Mouse (Mus musculus) kidney, adult 9 months (tissue): Measurements from ENCODE around the gene Otub1.

ENCODE experiments used
- DNase-seq: peaks from one replicate; pipeline ENCODE4 v3.0.0; 2022

Gene Otub1

GRCm38 (mm10) chr19:7205326-7205725 lies 790 bp downstream of the Otub1 start:
- no peak for DNase-seq

GRCm38 (mm10) chr19:7204898-7205297 lies 1.2 kb downstream of the Otub1 start:
- DNase-seq, result no peak

- no peak for DNase-seq
Observed at GRCm38 (mm10) chr19:7200427-7200826, 5.7 kb downstream of the Otub1 start.

- no peak for DNase-seq
Observed at GRCm38 (mm10) chr19:7199089-7199488, 7.0 kb downstream of the Otub1 start.

- no peak for DNase-seq
Observed at GRCm38 (mm10) chr19:7197445-7197844, 8.7 kb downstream of the Otub1 start.

- peak; percentile 75 for DNase-seq
Observed at GRCm38 (mm10) chr19:7196741-7197270, 9.3 kb downstream of the Otub1 start.

- DNase-seq, result peak; percentile 78
Observed at GRCm38 (mm10) chr19:7195900-7196728, 10.0 kb downstream of the Otub1 start.

- peak; percentile 97 for DNase-seq
Observed at GRCm38 (mm10) chr19:7192561-7192967, 13.6 kb downstream of the Otub1 start.

- DNase-seq, result peak; percentile 95
Observed at GRCm38 (mm10) chr19:7191639-7192038, 14.5 kb downstream of the Otub1 start.

GRCm38 (mm10) chr19:7190986-7191385 lies 15.1 kb downstream of the Otub1 start:
- no peak for DNase-seq

GRCm38 (mm10) chr19:7189026-7189425 lies 17.1 kb downstream of the Otub1 start:
- DNase-seq, result peak; percentile 67

- no peak for DNase-seq
Observed at GRCm38 (mm10) chr19:7187157-7187556, 19.0 kb downstream of the Otub1 start.

GRCm38 (mm10) chr19:7185715-7186291 lies 20.3 kb downstream of the Otub1 start:
- no peak for DNase-seq

- DNase-seq, result peak; percentile 75
Observed at GRCm38 (mm10) chr19:7185059-7185458, 21.1 kb downstream of the Otub1 start.

GRCm38 (mm10) chr19:7183419-7183818 lies 22.7 kb downstream of the Otub1 start:
- peak; percentile 49 for DNase-seq

- peak; percentile 98 for DNase-seq
Observed at GRCm38 (mm10) chr19:7182273-7182949, 23.7 kb downstream of the Otub1 start.

GRCm38 (mm10) chr19:7181496-7181895 lies 24.6 kb downstream of the Otub1 start:
- peak; percentile 59 for DNase-seq

GRCm38 (mm10) chr19:7180756-7181405 lies 25.2 kb downstream of the Otub1 start:
- DNase-seq, result peak; percentile 92

- peak; percentile 91 for DNase-seq
Observed at GRCm38 (mm10) chr19:7178841-7179452, 27.2 kb downstream of the Otub1 start.

GRCm38 (mm10) chr19:7177804-7178511 lies 28.2 kb downstream of the Otub1 start:
- DNase-seq, result no peak

GRCm38 (mm10) chr19:7176041-7176696 lies 29.9 kb downstream of the Otub1 start:
- DNase-seq, result no peak
